Mouse (Mus musculus) hindbrain, embryonic 12.5 days (tissue): ENCODE measurements around the gene Rgs3. TPM values are rescaled to one million over a fixed set of nuclear protein-coding genes. Genes with fewer than 3 reads are reported as not detected.

Source experiments
- ATAC-seq: fragments of 200-750 bp; cut with Nextera tagmentation; 2 replicates; pipeline ENCODE4 v1.8.0; 2017; ENCODE audit warnings: moderate TSS enrichment; ENCODE audit not compliant: low FRiP score
- H3K27ac ChIP-seq: fragments of 300-500 bp; sonication (generic); 2 replicates; pipeline ENCODE4 v1.5.1; 2016; ENCODE audit warnings: mild to moderate bottlenecking
- H3K27me3 ChIP-seq: fragments of 300-500 bp; sonication (generic); 2 replicates; pipeline ENCODE4 v1.6.1; 2016; ENCODE audit warnings: mild to moderate bottlenecking
- H3K36me3 ChIP-seq: fragments of 300-500 bp; sonication (generic); 2 replicates; pipeline ENCODE4 v1.6.1; 2016; ENCODE audit warnings: mild to moderate bottlenecking
- H3K4me1 ChIP-seq: fragments of 300-500 bp; sonication (generic); 2 replicates; pipeline ENCODE4 v1.6.1; 2016
- H3K4me2 ChIP-seq: fragments of 300-500 bp; sonication (generic); replicated peaks from 2 replicates; pipeline ENCODE4 v1.6.1; 2016; ENCODE audit warnings: mild to moderate bottlenecking
- H3K4me3 ChIP-seq: fragments of 300-500 bp; sonication (generic); 2 replicates; pipeline ENCODE4 v1.5.1; 2016; ENCODE audit warnings: mild to moderate bottlenecking
- H3K9ac ChIP-seq: fragments of 300-500 bp; sonication (generic); 2 replicates; pipeline ENCODE4 v1.6.1; 2016; ENCODE audit warnings: mild to moderate bottlenecking, moderate library complexity
- H3K9me3 ChIP-seq: fragments of 300-500 bp; sonication (generic); replicated peaks from 2 replicates; pipeline ENCODE4 v1.6.1; 2016; ENCODE audit warnings: mild to moderate bottlenecking
- WGBS: fragments of 180-500 bp; shearing (Covaris S2); methylation state at CpG from one replicate; pipeline ENCODE4 v1.1.7; 2016; 5-methylcytosine and 5-hydroxymethylcytosine counted together
- polyA plus RNA-seq: library from polyadenylated mRNA; unstranded; fragments of >200 nt; fragmentation: Nextera tagmentation; extraction: Ambion mirVana; gene quantifications from 2 replicates; pipeline ENCODE4 v1.2.1, GENCODE M21; 2016

Gene Rgs3
- polyA plus RNA-seq, 1 experiment from 2014 or later, result 71.6 TPM

- Histone ChIP-seq H3K4me2 (no peak overlapping the region), H3K36me3 (no peaks in the 10 kb centered on the region; the same call in 1 of the 2 replicates), H3K27ac (peak overlapping the region; percentile 82), H3K4me1 (peaks cover 73% of the 10 kb centered on the region), H3K9ac (no peak overlapping the region; the same call in 1 of the 2 replicates), H3K9me3 (no peaks in the 10 kb centered on the region), H3K27me3 (no peaks in the 10 kb centered on the region), H3K4me3 (no peak overlapping the region)
- no peak for ATAC-seq
- 59% methylated on average over 19 of the region's 19 CpGs for WGBS
These were observed 65.9 kb downstream of the Rgs3 start for GRCm38 (mm10) chr4:62625451-62626061.

- ATAC-seq, result no peak
- Histone ChIP-seq H3K27ac (peak overlapping the region; percentile 35; the same call in 1 of the 2 replicates), H3K4me2 (no peak overlapping the region), H3K36me3 (no peaks in the 10 kb centered on the region; the same call in 1 of the 2 replicates), H3K9ac (no peak overlapping the region), H3K4me3 (no peak overlapping the region), H3K4me1 (peaks cover 70% of the 10 kb centered on the region), H3K9me3 (no peaks in the 10 kb centered on the region), H3K27me3 (no peaks in the 10 kb centered on the region)
- 76% methylated on average over 15 of the region's 15 CpGs for WGBS
These were observed 66.8 kb downstream of the Rgs3 start for GRCm38 (mm10) chr4:62626228-62627026.

GRCm38 (mm10) chr4:62627331-62627730 lies 67.7 kb downstream of the Rgs3 start:
- 89% methylated on average over 4 of the region's 4 CpGs for WGBS
- ATAC-seq, result no peak
- H3K4me1 ChIP-seq, result peaks cover 61% of the 10 kb centered on the region

DNA sequence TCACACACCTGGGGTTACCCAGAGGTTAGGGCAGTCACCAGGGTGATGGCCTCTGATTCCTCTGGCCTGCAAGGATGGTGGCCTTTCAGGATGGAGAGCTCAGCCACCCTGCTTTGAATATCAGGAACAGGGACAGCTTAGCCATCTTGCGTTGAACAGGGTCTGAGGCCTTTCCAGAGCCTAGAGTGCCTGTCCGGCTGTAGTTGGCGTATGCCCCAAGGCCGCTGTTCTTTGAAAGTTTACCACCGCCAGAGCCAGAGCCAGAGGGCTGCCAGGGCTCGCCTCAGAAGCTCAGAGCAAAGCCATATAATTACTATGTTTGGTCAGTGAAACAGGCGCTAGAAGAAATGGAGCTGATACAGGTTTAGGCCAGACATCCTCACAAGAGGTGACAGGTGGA lies 68.9 kb downstream of the Rgs3 start:
- H3K27ac ChIP-seq, result no peak overlapping the region
- H3K4me3 ChIP-seq, result no peak overlapping the region
- no peak for ATAC-seq
- H3K9me3 ChIP-seq, result no peaks in the 10 kb centered on the region
- WGBS, result 80% methylated on average over 7 of the region's 7 CpGs
- H3K27me3 ChIP-seq, result no peaks in the 10 kb centered on the region
- no peaks in the 10 kb centered on the region; the same call in 1 of the 2 replicates for H3K36me3 ChIP-seq
- no peak overlapping the region for H3K9ac ChIP-seq
- peaks cover 53% of the 10 kb centered on the region for H3K4me1 ChIP-seq
- no peak overlapping the region for H3K4me2 ChIP-seq

More at GRCm38 (mm10) chr4:62627331-62627730, 67.7 kb downstream of the Rgs3 start:
- H3K4me3 ChIP-seq, result no peak overlapping the region
- no peaks in the 10 kb centered on the region for H3K9me3 ChIP-seq
- H3K4me2 ChIP-seq, result no peak overlapping the region
- H3K27me3 ChIP-seq, result no peaks in the 10 kb centered on the region
- H3K36me3 ChIP-seq, result no peaks in the 10 kb centered on the region; the same call in 1 of the 2 replicates
- no peak overlapping the region for H3K27ac ChIP-seq
- no peak overlapping the region for H3K9ac ChIP-seq

GRCm38 (mm10) chr4:62629461-62629860 lies 69.8 kb downstream of the Rgs3 start:
- no peak for ATAC-seq
- no peak overlapping the region for H3K4me3 ChIP-seq
- H3K9ac ChIP-seq, result no peak overlapping the region
- no peaks in the 10 kb centered on the region; the same call in 1 of the 2 replicates for H3K36me3 ChIP-seq
- H3K9me3 ChIP-seq, result no peaks in the 10 kb centered on the region
- H3K27me3 ChIP-seq, result no peaks in the 10 kb centered on the region
- H3K4me1 ChIP-seq, result peaks cover 53% of the 10 kb centered on the region
- WGBS, result 52% methylated on average over 9 of the region's 9 CpGs
- no peak overlapping the region for H3K4me2 ChIP-seq
- peak overlapping the region; percentile 17; the same call in 1 of the 2 replicates for H3K27ac ChIP-seq

DNA sequence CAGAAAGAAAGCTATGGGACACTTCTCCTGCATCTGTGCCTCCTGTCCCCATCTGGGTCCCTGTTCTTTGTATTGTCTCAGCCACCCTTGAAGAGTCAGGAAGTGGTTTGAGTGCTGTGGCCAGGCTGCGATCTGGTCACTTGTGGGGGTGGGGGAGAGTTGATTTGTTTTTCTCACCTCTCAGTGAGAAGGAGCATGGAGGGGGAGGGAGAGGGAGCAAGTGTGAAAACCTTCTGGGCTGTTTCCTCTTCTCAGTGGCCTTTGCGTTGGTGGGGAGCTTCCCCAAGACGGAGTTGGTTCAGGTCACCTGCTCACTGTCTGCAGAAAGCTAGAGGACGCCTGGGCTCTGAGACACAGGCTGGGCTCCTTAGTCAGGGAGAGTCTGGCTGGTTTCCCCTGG lies 70.3 kb downstream of the Rgs3 start:
- no peak for ATAC-seq
- Histone ChIP-seq H3K4me1 (peaks cover 49% of the 10 kb centered on the region), H3K9me3 (no peaks in the 10 kb centered on the region)

DNA sequence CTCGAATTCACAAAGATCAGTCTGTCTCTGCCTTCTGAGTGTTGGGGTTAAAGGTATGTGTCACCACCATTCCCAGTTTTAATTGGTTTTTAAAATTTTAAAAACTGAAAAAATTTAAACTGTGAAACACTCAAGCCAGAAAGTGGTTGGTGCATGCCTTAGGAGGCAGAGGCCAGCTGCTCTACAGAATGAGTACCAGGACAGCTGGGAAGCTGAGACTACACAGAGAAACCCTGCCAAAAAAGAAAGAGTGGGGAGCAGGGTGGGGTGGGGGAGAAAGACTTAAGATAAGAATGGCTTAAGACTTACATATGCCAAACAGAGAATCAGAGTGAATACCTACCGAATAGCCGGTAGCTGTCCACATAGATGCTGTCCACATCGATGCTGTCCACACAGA lies 73.6 kb downstream of the Rgs3 start:
- Histone ChIP-seq H3K4me1 (peaks cover 25% of the 10 kb centered on the region), H3K27ac (no peak overlapping the region), H3K9ac (no peak overlapping the region), H3K27me3 (no peaks in the 10 kb centered on the region), H3K9me3 (no peaks in the 10 kb centered on the region), H3K4me3 (no peak overlapping the region), H3K36me3 (peaks cover 2% of the 10 kb centered on the region; the same call in 1 of the 2 replicates), H3K4me2 (no peak overlapping the region)
- WGBS, result 88% methylated on average over 4 of the region's 4 CpGs
- no peak for ATAC-seq

More for the DNA sequence above, 70.3 kb downstream of the Rgs3 start:
- no peak overlapping the region for H3K4me2 ChIP-seq
- no peaks in the 10 kb centered on the region; the same call in 1 of the 2 replicates for H3K36me3 ChIP-seq
- no peak overlapping the region for H3K9ac ChIP-seq
- WGBS, result 39% methylated on average over 4 of the region's 4 CpGs
- no peaks in the 10 kb centered on the region for H3K27me3 ChIP-seq
- no peak overlapping the region for H3K4me3 ChIP-seq
- H3K27ac ChIP-seq, result no peak overlapping the region

DNA sequence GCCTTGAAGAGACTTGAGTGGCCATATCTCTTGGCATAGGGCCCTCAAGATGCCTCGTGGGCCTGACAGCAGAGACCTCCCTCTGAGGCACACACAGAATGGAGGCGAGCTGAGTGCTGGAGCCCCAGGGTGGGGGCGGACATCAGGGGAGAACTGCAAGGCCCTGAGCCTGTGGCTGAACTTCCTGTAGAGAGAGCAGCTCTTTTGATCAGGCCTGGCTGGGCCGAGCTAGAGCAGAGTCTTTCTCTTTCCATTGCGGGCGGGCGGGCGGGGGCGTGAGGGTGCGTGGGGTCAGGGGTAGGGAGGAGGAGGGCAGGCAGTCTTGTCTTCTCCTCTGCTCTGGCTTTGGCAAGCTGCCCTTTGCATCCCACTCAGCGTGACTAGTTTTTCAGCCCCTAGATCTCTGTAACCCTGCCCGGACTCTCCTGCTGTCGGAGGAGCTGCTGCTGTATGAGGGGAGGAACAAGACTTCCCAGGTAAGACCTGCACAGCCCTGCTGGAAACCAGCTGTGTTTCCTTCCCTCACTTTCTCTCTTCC lies 74.5 kb downstream of the Rgs3 start:
- peaks cover 8% of the 10 kb centered on the region; the same call in 1 of the 2 replicates for H3K36me3 ChIP-seq
- 32% methylated on average over 13 of the region's 13 CpGs for whole genome bisulfite sequencing

DNA sequence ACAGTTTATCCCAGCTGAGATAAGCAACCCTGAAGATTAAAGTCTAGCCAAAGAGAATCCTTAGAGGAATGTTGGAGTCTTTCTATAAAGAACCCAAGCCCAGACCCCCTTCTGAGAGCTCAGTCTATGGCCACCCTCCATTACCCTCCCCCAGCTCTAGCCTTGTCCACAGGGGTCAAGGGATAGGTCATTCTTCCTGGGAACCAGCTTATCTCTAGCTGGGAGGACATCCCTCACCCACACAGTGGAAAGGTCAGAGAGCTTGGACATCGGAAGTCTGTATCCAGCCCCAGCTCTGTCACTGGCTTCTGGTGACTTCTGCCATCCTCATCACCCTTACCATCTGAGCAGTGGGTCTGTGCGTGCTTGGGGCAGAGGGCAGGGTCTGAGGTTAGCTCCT lies 75.2 kb downstream of the Rgs3 start:
- 87% methylated on average over 2 of the region's 2 CpGs for WGBS
- Histone ChIP-seq H3K4me2 (no peak overlapping the region), H3K4me3 (no peak overlapping the region)

More for the DNA sequence above, 74.5 kb downstream of the Rgs3 start:
- Histone ChIP-seq H3K27me3 (no peaks in the 10 kb centered on the region), H3K27ac (no peak overlapping the region), H3K9ac (no peak overlapping the region), H3K4me1 (peaks cover 21% of the 10 kb centered on the region), H3K4me3 (no peak overlapping the region), H3K9me3 (no peaks in the 10 kb centered on the region), H3K4me2 (no peak overlapping the region)
- ATAC-seq, result no peak

GRCm38 (mm10) chr4:62636047-62636446 lies 76.4 kb downstream of the Rgs3 start:
- 91% methylated on average over 6 of the region's 6 CpGs for WGBS
- peaks cover 6% of the 10 kb centered on the region; the same call in 1 of the 2 replicates for H3K27me3 ChIP-seq

More for the DNA sequence above, 75.2 kb downstream of the Rgs3 start:
- H3K9me3 ChIP-seq, result no peaks in the 10 kb centered on the region
- H3K36me3 ChIP-seq, result peaks cover 8% of the 10 kb centered on the region; the same call in 1 of the 2 replicates
- peaks cover 14% of the 10 kb centered on the region for H3K4me1 ChIP-seq
- no peaks in the 10 kb centered on the region for H3K27me3 ChIP-seq
- no peak overlapping the region for H3K27ac ChIP-seq
- no peak overlapping the region for H3K9ac ChIP-seq
- ATAC-seq, result no peak

DNA sequence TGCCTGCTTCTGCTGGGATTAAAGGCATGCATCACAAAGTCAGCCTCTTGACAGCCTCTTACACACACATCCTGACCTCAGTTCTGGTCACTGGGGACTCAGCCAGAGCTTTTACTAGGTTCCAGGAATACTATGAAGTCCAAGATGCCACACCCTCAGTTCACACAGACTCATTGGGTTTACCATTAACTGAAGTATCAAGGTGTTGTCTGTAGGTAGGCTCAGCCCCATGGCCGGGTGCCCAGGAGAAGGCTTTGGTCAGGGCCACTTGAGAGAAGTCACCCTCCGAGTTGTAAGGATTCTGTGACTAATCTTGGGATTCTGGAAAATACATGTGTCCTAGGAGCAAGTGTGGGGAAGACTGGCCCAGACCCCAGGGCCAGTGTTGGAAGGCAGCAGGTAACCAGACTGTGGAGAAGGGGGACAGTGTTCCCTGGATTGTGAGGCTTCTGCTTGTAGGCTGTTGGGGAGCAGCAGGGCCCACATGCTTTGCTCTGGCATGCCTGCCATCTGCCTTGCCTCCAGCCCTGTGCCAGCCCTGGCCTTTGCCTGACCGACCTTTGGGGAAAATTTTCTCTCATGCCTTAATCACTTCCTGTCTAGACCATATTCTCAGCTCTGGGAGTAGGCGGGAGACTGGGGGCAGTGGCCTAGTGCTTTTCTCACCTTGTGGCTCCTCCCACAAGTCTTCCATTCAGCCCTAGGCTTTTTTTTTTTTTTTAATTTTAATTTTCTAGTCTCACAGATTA lies 78.4 kb downstream of the Rgs3 start:
- peaks cover 24% of the 10 kb centered on the region for H3K4me1 ChIP-seq
- peaks cover 8% of the 10 kb centered on the region; the same call in 1 of the 2 replicates for H3K36me3 ChIP-seq
- peaks cover 11% of the 10 kb centered on the region for H3K27me3 ChIP-seq
- H3K9ac ChIP-seq, result no peak overlapping the region
- WGBS, result 84% methylated on average over 4 of the region's 4 CpGs
- no peaks in the 10 kb centered on the region for H3K9me3 ChIP-seq
- no peak for ATAC-seq
- no peak overlapping the region for H3K27ac ChIP-seq
- no peak overlapping the region for H3K4me3 ChIP-seq
- no peak overlapping the region for H3K4me2 ChIP-seq

More at GRCm38 (mm10) chr4:62636047-62636446, 76.4 kb downstream of the Rgs3 start:
- Histone ChIP-seq H3K4me1 (peaks cover 11% of the 10 kb centered on the region), H3K36me3 (peaks cover 8% of the 10 kb centered on the region; the same call in 1 of the 2 replicates), H3K9me3 (no peaks in the 10 kb centered on the region), H3K4me3 (no peak overlapping the region), H3K9ac (no peak overlapping the region), H3K27ac (no peak overlapping the region), H3K4me2 (no peak overlapping the region)
- ATAC-seq, result no peak
